Mouse (Mus musculus): ENCODE results near the gene Yme1l1.

- no peak for TF ChIP-seq GATA1 (IDR thresholded peaks at IDR 0.05; ENCODE audit: low read length)
- no peak for TF ChIP-seq TAL1 (IDR thresholded peaks at IDR 0.05; ENCODE audit: low read length)
Observed at GRCm38 (mm10) chr2:23228463-23228862, 72.3 kb downstream of the Yme1l1 start.

Data from erythroblast, embryonic 14.5 days (primary cell).